Mouse (Mus musculus) stomach, embryonic 16.5 days (tissue): ENCODE measurements around the gene Mrpl58. TPM values are rescaled to one million over a fixed set of nuclear protein-coding genes. Genes with fewer than 3 reads are reported as not detected.
"Not testable (repeated sequence)": the region's sequence is repeated elsewhere in the genome, so short reads cannot be mapped to it uniquely, and the experiment has no call there.

Source experiments
- ATAC-seq: fragments of 200-750 bp; cut with Nextera tagmentation; 2 replicates; pipeline ENCODE4 v1.8.0; 2017; ENCODE audit warnings: moderate number of reproducible peaks, moderate TSS enrichment; ENCODE audit not compliant: insufficient read depth, low FRiP score
- H3K27ac ChIP-seq: fragments of 300-500 bp; sonication (generic); 2 replicates; pipeline ENCODE4 v1.5.1; 2014; ENCODE audit warnings: low read length
- H3K27me3 ChIP-seq: fragments of 300-500 bp; sonication (generic); 2 replicates; pipeline ENCODE4 v1.6.1; 2014; ENCODE audit warnings: low read length, control low read depth, mixed read lengths; ENCODE audit not compliant: control insufficient read depth, insufficient read depth
- H3K36me3 ChIP-seq: fragments of 300-500 bp; sonication (generic); 2 replicates; pipeline ENCODE4 v1.6.1; 2014; ENCODE audit warnings: low read length; ENCODE audit not compliant: control insufficient read depth, insufficient read depth
- H3K4me1 ChIP-seq: fragments of 300-500 bp; sonication (generic); 2 replicates; pipeline ENCODE4 v1.6.1; 2014; ENCODE audit warnings: low read length, control low read depth, mixed read lengths; ENCODE audit not compliant: control insufficient read depth, insufficient read depth
- H3K4me2 ChIP-seq: fragments of 300-500 bp; sonication (generic); 2 replicates; pipeline ENCODE4 v1.6.1; 2014; ENCODE audit warnings: low read depth, low read length, mixed read lengths
- H3K4me3 ChIP-seq: fragments of 300-500 bp; sonication (generic); replicated peaks from 2 replicates; pipeline ENCODE4 v1.5.1; 2014; ENCODE audit warnings: mild to moderate bottlenecking, low read length
- H3K9ac ChIP-seq: fragments of 300-500 bp; sonication (generic); 2 replicates; pipeline ENCODE4 v1.6.1; 2014; ENCODE audit warnings: low read length
- H3K9me3 ChIP-seq: fragments of 300-500 bp; sonication (generic); replicated peaks from 2 replicates; pipeline ENCODE4 v1.6.1; 2016; ENCODE audit warnings: low read length, control low read depth; ENCODE audit not compliant: control insufficient read depth
- WGBS: fragments of 180-500 bp; shearing (Covaris S2); extraction: QIAGEN DNeasy Blood & Tissue Kit; methylation state at CpG from one replicate; pipeline ENCODE4 v1.1.7; 2014; 5-methylcytosine and 5-hydroxymethylcytosine counted together
- polyA plus RNA-seq: library from polyadenylated mRNA; unstranded; fragments of >200 nt; fragmentation: Nextera tagmentation; extraction: Ambion mirVana; gene quantifications from 2 replicates; pipeline ENCODE4 v1.2.1, GENCODE M21; 2015

Mrpl58 gene
- polyA plus RNA-seq, 1 experiment from 2014 or later: 160 TPM

DNA sequence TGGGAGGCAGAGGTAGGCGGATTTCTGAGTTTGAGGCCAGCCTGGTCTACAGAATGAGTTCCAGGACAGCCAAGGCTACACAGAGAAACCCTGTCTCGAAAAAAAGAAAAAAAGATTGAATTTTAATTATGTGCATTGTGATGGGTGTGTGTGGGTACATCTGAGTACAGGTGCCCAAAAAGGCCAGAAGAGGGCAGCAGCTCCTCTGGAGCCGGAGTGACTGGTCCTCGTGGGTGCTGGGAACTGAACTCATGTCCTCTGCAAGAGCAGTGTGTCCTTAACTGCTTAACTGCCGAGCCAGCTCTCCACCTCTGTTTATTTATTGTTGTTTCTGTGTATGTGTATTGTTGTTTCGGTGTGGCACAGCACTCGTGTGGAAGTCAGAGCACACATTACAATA, 25.7 kb upstream of the Mrpl58 start:
- no peak overlapping the region for H3K4me2 ChIP-seq
- WGBS: 87% methylated on average over 7 of the region's 7 CpGs
- no peaks in the 10 kb centered on the region for H3K36me3 ChIP-seq
- H3K4me1 ChIP-seq: peaks cover 11% of the 10 kb centered on the region
- no peak overlapping the region for H3K27ac ChIP-seq
- H3K27me3 ChIP-seq: peaks cover 13% of the 10 kb centered on the region
- no peak for ATAC-seq
- H3K9me3 ChIP-seq: no peaks in the 10 kb centered on the region
- no peak overlapping the region for H3K4me3 ChIP-seq
- no peak overlapping the region for H3K9ac ChIP-seq

DNA sequence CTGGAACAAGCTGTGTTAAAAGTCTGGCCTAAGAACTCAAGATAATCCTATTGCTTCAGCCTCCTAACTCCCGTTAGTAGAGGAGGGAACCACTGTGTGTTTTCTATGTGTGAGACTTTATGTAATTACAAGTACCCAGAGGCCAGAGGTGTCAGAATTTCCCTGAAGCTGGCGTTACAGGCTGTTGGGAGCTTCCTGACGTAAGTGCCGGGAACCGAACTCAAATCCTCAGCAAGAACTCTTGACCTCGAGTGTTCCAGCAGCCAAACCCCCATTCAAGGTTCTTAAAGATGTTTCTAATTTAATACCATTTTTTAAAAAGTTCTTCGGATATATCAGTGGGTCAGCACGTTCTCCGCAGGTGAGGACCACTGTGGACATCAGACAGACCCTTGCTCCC, 22.3 kb upstream of the Mrpl58 start:
- Histone ChIP-seq H3K36me3 (no peaks in the 10 kb centered on the region), H3K27me3 (no peaks in the 10 kb centered on the region), H3K4me1 (peaks cover 16% of the 10 kb centered on the region), H3K9ac (no peak overlapping the region), H3K4me2 (peak overlapping the region; percentile 82), H3K27ac (peak overlapping the region; percentile 65), H3K9me3 (no peaks in the 10 kb centered on the region), H3K4me3 (peak overlapping the region; percentile 72)
- WGBS: 14% methylated on average over 9 of the region's 9 CpGs
- ATAC-seq: no peak

DNA sequence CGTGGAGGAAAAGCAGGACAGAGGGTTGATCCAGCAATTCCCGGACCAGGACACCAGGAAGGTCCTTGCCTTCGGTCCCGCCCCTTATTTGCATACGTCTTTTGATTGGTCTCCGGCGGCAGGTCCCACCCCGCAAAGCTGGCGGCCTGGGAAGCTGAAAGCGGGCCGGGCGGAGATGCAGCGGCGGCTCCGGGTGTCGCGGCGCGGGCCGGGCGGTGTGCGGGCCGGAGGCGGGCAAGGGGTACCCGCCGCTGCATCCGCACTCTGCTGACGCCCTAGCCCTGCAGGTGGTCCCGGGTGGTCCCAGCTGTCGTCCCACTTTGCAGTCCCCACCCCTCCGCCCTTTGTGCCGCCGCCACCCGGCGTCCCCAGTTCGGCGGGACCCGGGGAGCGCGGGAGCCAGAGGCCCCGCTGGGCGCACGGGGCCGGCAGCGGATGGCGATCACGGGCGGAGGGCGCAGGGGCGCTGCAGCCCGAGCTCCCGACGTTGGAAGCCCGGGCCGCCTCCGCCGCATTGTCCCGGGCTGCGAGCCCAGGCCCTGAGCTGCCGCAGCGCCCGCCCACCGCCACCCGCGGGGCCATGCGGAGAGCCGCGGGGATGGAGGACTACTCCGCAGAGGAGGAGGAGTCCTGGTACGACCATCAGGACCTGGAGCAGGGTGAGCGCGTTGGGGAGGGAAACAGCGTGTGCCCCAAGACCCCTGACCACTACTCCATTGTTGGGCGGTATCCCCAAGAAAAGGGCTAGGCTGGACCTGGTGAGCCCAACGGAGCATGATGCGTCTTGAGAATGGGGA, 21.6 kb upstream of the Mrpl58 start, which contains the start of gene Cdr2l:
Gene Cdr2l, plus strand, starts transcription at position 174 of the 797 bp plus-strand sequence.
- no peaks in the 10 kb centered on the region for H3K9me3 ChIP-seq
- WGBS: under 1% methylated on average over 73 of the region's 76 CpGs
- peaks cover 16% of the 10 kb centered on the region for H3K4me1 ChIP-seq
- peak within 1 kb of the TSS; percentile 86 for H3K9ac ChIP-seq
- peak; percentile 90 for ATAC-seq
- H3K4me2 ChIP-seq: peak within 1 kb of the TSS; percentile 82
- H3K27ac ChIP-seq: peak within 1 kb of the TSS; percentile 83
- H3K27me3 ChIP-seq: no peaks in the 10 kb centered on the region
- H3K4me3 ChIP-seq: peak within 1 kb of the TSS; percentile 72
- H3K36me3 ChIP-seq: no peaks in the 10 kb centered on the region

DNA sequence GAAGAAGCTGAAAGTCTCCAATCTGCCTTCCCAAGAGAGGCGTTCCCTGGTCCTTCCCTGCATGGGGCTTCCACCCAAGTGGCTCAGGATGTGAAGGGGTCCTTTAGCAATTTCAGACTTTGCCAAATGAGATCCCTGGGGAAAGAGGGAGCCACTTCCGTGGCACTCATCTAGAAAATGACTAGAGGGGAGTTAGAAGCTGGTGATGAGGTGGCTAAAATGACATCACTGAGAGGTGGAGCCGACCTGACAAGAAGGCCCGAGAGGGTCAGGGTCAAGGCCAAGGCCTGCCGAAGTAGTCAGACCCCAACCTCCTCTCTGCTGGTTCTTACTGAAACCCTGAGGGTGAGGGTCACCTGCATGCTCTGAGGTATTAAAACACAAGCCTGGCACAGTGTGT, 20.7 kb upstream of the Mrpl58 start:
- H3K4me2 ChIP-seq: peak overlapping the region; percentile 82
- ATAC-seq: no peak
- no peaks in the 10 kb centered on the region for H3K9me3 ChIP-seq
- peak overlapping the region; percentile 86 for H3K9ac ChIP-seq
- peak overlapping the region; percentile 83; the same call in 1 of the 2 replicates for H3K27ac ChIP-seq
- peaks cover 16% of the 10 kb centered on the region for H3K4me1 ChIP-seq
- 24% methylated on average over 5 of the region's 5 CpGs for WGBS
- H3K36me3 ChIP-seq: no peaks in the 10 kb centered on the region
- no peaks in the 10 kb centered on the region for H3K27me3 ChIP-seq
- H3K4me3 ChIP-seq: peak overlapping the region; percentile 72

DNA sequence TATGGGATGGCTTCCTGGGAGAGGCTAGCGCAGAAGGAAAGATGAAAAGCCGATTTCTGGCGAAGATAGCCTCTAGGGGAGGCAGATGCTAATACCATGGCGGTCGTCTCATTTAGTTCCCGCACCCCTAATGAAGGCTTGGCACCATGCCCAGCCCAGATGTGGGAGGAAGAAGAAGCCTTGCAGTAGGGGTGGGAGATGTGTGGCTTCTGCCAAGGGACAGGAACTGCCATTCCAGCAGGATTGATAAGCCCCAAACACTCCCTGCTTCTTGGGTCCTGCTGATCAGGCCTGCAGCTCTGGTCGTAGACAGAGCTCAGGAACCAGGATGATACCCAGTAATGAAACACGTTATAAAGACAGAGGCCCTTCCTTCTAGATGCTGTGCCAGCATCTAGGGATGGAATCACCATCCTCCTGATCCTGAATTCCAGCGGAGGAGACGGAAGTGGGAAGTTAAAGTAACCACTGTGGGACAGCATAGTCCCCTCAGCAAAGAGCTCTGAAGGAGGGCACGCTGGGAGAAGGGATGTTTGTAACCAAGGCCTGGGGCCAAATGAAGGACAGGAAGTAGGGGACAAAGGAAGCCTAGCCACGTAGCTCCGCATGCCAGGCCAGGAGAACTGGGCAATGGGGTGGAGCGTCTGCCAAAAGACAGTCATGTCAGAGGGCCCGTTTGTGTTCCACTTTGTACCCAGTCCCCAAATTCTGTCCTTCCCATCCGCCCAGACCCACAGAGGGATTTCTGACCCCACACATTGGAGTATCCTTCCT, 19.7 kb upstream of the Mrpl58 start:
- ATAC-seq: no peak
- H3K4me3 ChIP-seq: no peak overlapping the region
- H3K4me2 ChIP-seq: peak overlapping the region; percentile 82; the same call in 1 of the 2 replicates
- H3K4me1 ChIP-seq: peaks cover 16% of the 10 kb centered on the region
- H3K9ac ChIP-seq: peak overlapping the region; percentile 42; the same call in 1 of the 2 replicates
- WGBS: 54% methylated on average over 16 of the region's 16 CpGs
- no peaks in the 10 kb centered on the region for H3K9me3 ChIP-seq
- no peaks in the 10 kb centered on the region for H3K36me3 ChIP-seq
- H3K27ac ChIP-seq: peak overlapping the region; percentile 54; the same call in 1 of the 2 replicates
- H3K27me3 ChIP-seq: no peaks in the 10 kb centered on the region

DNA sequence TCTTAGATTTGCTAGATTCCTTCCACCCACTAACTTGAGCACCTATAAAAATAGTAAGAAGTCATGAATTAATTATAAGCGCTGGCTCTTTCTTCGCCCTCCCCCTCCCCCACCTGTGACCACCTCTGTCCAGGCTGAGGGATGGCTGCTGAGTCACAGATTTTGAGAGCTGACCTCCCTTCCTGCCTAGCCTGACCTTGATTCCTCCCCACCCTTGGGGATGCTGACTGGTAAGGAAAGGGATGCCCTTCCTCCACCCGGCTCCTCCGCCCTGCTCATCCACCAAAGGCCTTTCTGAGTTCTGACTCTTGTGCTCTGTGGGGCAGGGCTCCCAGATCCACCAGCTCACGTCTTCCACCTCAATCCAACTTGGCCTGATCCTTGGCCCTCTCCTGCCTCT, 19.0 kb upstream of the Mrpl58 start:
- Histone ChIP-seq H3K9me3 (no peaks in the 10 kb centered on the region), H3K27me3 (no peaks in the 10 kb centered on the region), H3K4me2 (no peak overlapping the region), H3K27ac (no peak overlapping the region), H3K36me3 (no peaks in the 10 kb centered on the region), H3K4me1 (peaks cover 16% of the 10 kb centered on the region), H3K9ac (peak overlapping the region; percentile 42; the same call in 1 of the 2 replicates), H3K4me3 (no peak overlapping the region)
- WGBS: 81% methylated on average over 5 of the region's 5 CpGs
- ATAC-seq: no peak

DNA sequence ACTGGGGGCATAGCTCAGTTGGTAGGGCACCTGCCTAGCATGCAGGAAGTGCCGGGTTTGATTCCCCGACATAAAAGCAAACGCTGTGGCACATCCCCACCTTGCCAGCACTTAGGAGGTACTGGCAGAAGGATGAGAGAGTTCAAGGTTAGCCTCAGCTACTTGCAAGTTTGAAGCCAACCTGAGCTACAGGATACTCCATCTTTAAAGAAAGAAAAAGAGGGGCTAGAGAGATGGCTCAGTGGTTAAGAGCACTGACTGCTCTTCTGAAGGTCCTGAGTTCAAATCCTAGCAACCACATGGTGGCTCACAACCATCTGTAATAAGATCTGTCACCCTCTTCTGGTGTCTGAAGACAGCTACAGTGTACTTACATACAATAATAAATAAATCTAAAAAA, 16.7 kb upstream of the Mrpl58 start:
- not testable (repeated sequence) for H3K9me3 ChIP-seq, H3K4me2 ChIP-seq, H3K27me3 ChIP-seq, H3K9ac ChIP-seq, ATAC-seq, H3K36me3 ChIP-seq, H3K27ac ChIP-seq, H3K4me3 ChIP-seq
- WGBS: 91% methylated on average over 3 of the region's 3 CpGs
- peaks cover 16% of the 10 kb centered on the region for H3K4me1 ChIP-seq

DNA sequence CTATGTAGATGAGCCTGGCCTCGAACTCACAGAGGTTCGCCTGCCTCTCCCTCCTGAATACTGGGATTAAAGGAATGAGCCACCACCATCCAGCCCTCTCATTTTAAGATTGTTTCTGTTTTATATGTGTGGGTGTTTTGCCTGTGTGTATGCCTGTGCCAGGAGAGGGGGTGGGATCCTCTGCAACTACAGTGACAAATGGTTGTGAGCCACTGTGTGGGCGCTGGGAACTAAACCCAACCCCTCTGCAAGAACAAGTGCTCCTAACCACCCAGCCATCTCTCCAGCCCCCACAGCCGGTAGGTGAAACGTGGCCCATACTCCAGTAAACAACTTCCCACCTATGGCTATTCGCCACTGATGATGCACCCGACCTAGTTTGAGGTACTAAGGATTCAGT, 12.2 kb upstream of the Mrpl58 start:
- Histone ChIP-seq H3K27ac (no peak overlapping the region), H3K27me3 (no peaks in the 10 kb centered on the region), H3K36me3 (peaks cover 5% of the 10 kb centered on the region; the same call in 1 of the 2 replicates), H3K9ac (no peak overlapping the region), H3K9me3 (no peaks in the 10 kb centered on the region), H3K4me2 (no peak overlapping the region), H3K4me3 (no peak overlapping the region), H3K4me1 (no peaks in the 10 kb centered on the region)
- no peak for ATAC-seq
- 92% methylated on average over 7 of the region's 7 CpGs for WGBS
